Mouse (Mus musculus) heart, postnatal 0 days (tissue): ENCODE results near the gene Gm20431. TPM values are rescaled to one million over a fixed set of nuclear protein-coding genes. Genes with fewer than 3 reads are reported as not detected.

Source experiments
- ATAC-seq: fragments of 200-750 bp; cut with Nextera tagmentation; 2 replicates; pipeline ENCODE4 v1.8.0; 2017; ENCODE audit warnings: low read depth, moderate number of reproducible peaks, moderate library complexity; ENCODE audit not compliant: insufficient read depth
- DNase-seq: peaks from one replicate; pipeline ENCODE4 v3.0.0-alpha.2; 2016; ENCODE audit warnings: low spot score
- H3K27ac ChIP-seq: fragments of 300-500 bp; sonication (generic); 2 replicates; pipeline ENCODE4 v1.5.1; 2014; ENCODE audit warnings: low read depth, mild to moderate bottlenecking
- H3K27me3 ChIP-seq: fragments of 300-500 bp; sonication (generic); 2 replicates; pipeline ENCODE4 v1.6.1; 2014; ENCODE audit warnings: low read length, mixed read lengths; ENCODE audit not compliant: control insufficient read depth, insufficient read depth
- H3K36me3 ChIP-seq: fragments of 300-500 bp; sonication (generic); replicated peaks from 2 replicates; pipeline ENCODE4 v1.6.1; 2014; ENCODE audit warnings: low read length, mixed read lengths; ENCODE audit not compliant: control insufficient read depth, insufficient read depth
- H3K4me1 ChIP-seq: fragments of 300-500 bp; sonication (generic); 2 replicates; pipeline ENCODE4 v1.6.1; 2014; ENCODE audit warnings: antibody characterized with exemption; ENCODE audit not compliant: control insufficient read depth, insufficient read depth
- H3K4me2 ChIP-seq: fragments of 300-500 bp; sonication (generic); 2 replicates; pipeline ENCODE4 v1.6.1; 2014; ENCODE audit warnings: low read depth, mild to moderate bottlenecking, low read length, moderate library complexity
- H3K4me3 ChIP-seq: fragments of 300-500 bp; sonication (generic); 2 replicates; pipeline ENCODE4 v1.5.1; 2014; ENCODE audit warnings: low read depth, low read length
- H3K9ac ChIP-seq: fragments of 300-500 bp; sonication (generic); replicated peaks from 2 replicates; pipeline ENCODE4 v1.6.1; 2014; ENCODE audit warnings: low read depth, low read length, mixed read lengths
- H3K9me3 ChIP-seq: fragments of 300-500 bp; sonication (generic); replicated peaks from 2 replicates; pipeline ENCODE4 v1.6.1; 2016; ENCODE audit warnings: low read length; ENCODE audit not compliant: control insufficient read depth
- CTCF ChIP-seq: IDR thresholded peaks from 2 replicates; pipeline ENCODE4 v1.5.1; 2016; ENCODE audit warnings: antibody characterized with exemption, control low read depth, low read depth
- EP300 ChIP-seq: IDR thresholded peaks from 2 replicates; pipeline ENCODE4 v1.6.1; 2016; ENCODE audit warnings: antibody characterized with exemption, low read depth
- WGBS: fragments of 180-500 bp; shearing (Covaris S2); extraction: QIAGEN DNeasy Blood & Tissue Kit; methylation state at CpG from one replicate; pipeline ENCODE4 v1.1.7; 2014; 5-methylcytosine and 5-hydroxymethylcytosine counted together
- microRNA-seq: library from miRNA; unstranded; fragments of <30 nt; microRNA quantifications from one replicate; pipeline ENCODE4, GENCODE M21; 2016
- polyA plus RNA-seq: library from polyadenylated mRNA; unstranded; fragments of >200 nt; fragmentation: Nextera tagmentation; extraction: Ambion mirVana; gene quantifications from 2 replicates; pipeline ENCODE4 v1.2.1, GENCODE M21; 2015
- total RNA-seq: library from RNA; depleted of rRNA; stranded (reverse); fragments of >200 nt; gene quantifications from 2 replicates; pipeline ENCODE4 v1.2.3, GENCODE M21; 2014; ENCODE audit warnings: low replicate concordance; rRNA removed

Gm20431 gene
- total and polyA plus RNA-seq, 2 experiments from 2014 or later = 5.1 to 5.8 TPM

- peak; percentile 50 for DNase-seq
- Histone ChIP-seq H3K4me1 (peaks cover 13% of the 10 kb centered on the region), H3K27me3 (peaks cover 6% of the 10 kb centered on the region; the same call in 1 of the 2 replicates), H3K4me3 (no peak overlapping the region), H3K9me3 (no peaks in the 10 kb centered on the region), H3K4me2 (no peak overlapping the region), H3K9ac (no peak overlapping the region), H3K27ac (no peak overlapping the region), H3K36me3 (no peaks in the 10 kb centered on the region)
- peak; percentile 22; the same call in 1 of the 2 replicates for ATAC-seq
- WGBS = 21% methylated on average over 8 of the region's 8 CpGs
- no peak for TF ChIP-seq EP300
- no peak for TF ChIP-seq CTCF
Observed at GRCm38 (mm10) chr2:167562101-167562500, 99.2 kb downstream of the Gm20431 start.

- Histone ChIP-seq H3K36me3 (no peaks in the 10 kb centered on the region), H3K27ac (no peak overlapping the region), H3K4me3 (0 out of 2 replicates have a peak overlapping the region, but pooled peaks have one; percentile 12), H3K27me3 (peaks cover 6% of the 10 kb centered on the region; the same call in 1 of the 2 replicates), H3K4me2 (peak overlapping the region; percentile 40), H3K9ac (peak overlapping the region; percentile 49; the same call in 1 of the 2 replicates), H3K4me1 (peaks cover 13% of the 10 kb centered on the region), H3K9me3 (no peaks in the 10 kb centered on the region)
- DNase-seq (no peak), ATAC-seq (0 out of 2 replicates have a peak, but pooled peaks have one; percentile 22)
- TF ChIP-seq EP300 (no peak), CTCF (no peak)
- WGBS = 17% methylated on average over 27 of the region's 27 CpGs
Observed at GRCm38 (mm10) chr2:167559413-167559812, 101.9 kb downstream of the Gm20431 start.

Small RNA genes within 50 kb of the gene (microRNA-seq; reads per million reads assigned to microRNA genes)
- gene Gm22355 = not detected

Other genes starting within 250 kb of the Gm20431 start
- 31.9 and 51.5 TPM in 2 replicates for gene Slc9a8, start 239.8 kb downstream of the Gm20431 start, total RNA-seq
- 9.9 and 10.7 TPM in 2 replicates for gene Slc9a8, start 239.8 kb downstream of the Gm20431 start, polyA plus RNA-seq
- gene Rnf114, start 168.9 kb downstream of the Gm20431 start, total RNA-seq = 90.0 and 102 TPM in 2 replicates
- gene Rnf114, start 168.9 kb downstream of the Gm20431 start, polyA plus RNA-seq = 63.6 and 73.9 TPM in 2 replicates
- 17.2 and 17.6 TPM in 2 replicates for gene Spata2, start 168.6 kb downstream of the Gm20431 start, total RNA-seq
- 9.1 and 12.2 TPM in 2 replicates for gene Spata2, start 168.6 kb downstream of the Gm20431 start, polyA plus RNA-seq
- 1.5 TPM in 1 of 2 replicates, not detected in the other for gene Snai1, start 123.3 kb downstream of the Gm20431 start, total RNA-seq
- 6.0 and 7.0 TPM in 2 replicates for gene Snai1, start 123.3 kb downstream of the Gm20431 start, polyA plus RNA-seq
- 74.5 and 94.6 TPM in 2 replicates for gene Ube2v1, start 29.4 kb downstream of the Gm20431 start, total RNA-seq
- 150 and 152 TPM in 2 replicates for gene Ube2v1, start 29.4 kb downstream of the Gm20431 start, polyA plus RNA-seq
- 43.5 and 50.8 TPM in 2 replicates for gene Cebpb, start 27.4 kb upstream of the Gm20431 start, total RNA-seq
- 4.9 and 5.8 TPM in 2 replicates for gene Cebpb, start 27.4 kb upstream of the Gm20431 start, polyA plus RNA-seq
- gene Tmem189, start 28.3 kb upstream of the Gm20431 start, total RNA-seq = 76.8 and 84.3 TPM in 2 replicates
- gene Tmem189, start 28.3 kb upstream of the Gm20431 start, polyA plus RNA-seq = 37.6 and 39.3 TPM in 2 replicates